Mouse (Mus musculus) CH12.LX (cell line): ENCODE results near the gene Rlbp1. TPM values are rescaled to one million over a fixed set of nuclear protein-coding genes. Genes with fewer than 3 reads are reported as not detected.

Experiments used
- DNase-seq: peaks from one replicate; pipeline ENCODE4 v3.0.0-alpha.2; 2013; ENCODE audit errors: extremely low read depth
- H3K27ac ChIP-seq: 2 replicates; pipeline ENCODE4 v1.5.1; 2012; ENCODE audit warnings: low read depth, mild to moderate bottlenecking, control low read depth, moderate library complexity; ENCODE audit not compliant: insufficient read depth
- H3K27me3 ChIP-seq: replicated peaks from 2 replicates; pipeline ENCODE3; 2012; ENCODE audit warnings: inconsistent platforms
- H3K36me3 ChIP-seq, 2 experiments: replicated peaks in 1 of 2; 2 replicates each; pipeline versions ENCODE3 to v1.6.1; 2012; ENCODE audit warnings: inconsistent platforms in 1 of 2, low read length in 1 of 2, mild to moderate bottlenecking in 1 of 2, mixed read lengths in 1 of 2, moderate library complexity in 1 of 2; ENCODE audit not compliant: control insufficient read depth in 1 of 2, insufficient read depth in 1 of 2
- H3K4me1 ChIP-seq, 2 experiments: 2 replicates each; pipeline ENCODE4 v1.6.1; 2012; ENCODE audit warnings: inconsistent platforms in 1 of 2, moderate library complexity in 1 of 2; ENCODE audit not compliant: insufficient read depth in 2 of 2, control insufficient read depth in 1 of 2
- H3K4me2 ChIP-seq: 2 replicates; pipeline ENCODE4 v1.6.1; 2012; ENCODE audit warnings: low read depth, mild to moderate bottlenecking, control low read depth; ENCODE audit not compliant: poor library complexity, insufficient read depth, severe bottlenecking
- H3K4me3 ChIP-seq, 3 experiments: fragments of 150-350 bp in 1 of 3; sonication (generic) in 1 of 3; replicated peaks in 1 of 3; 2 replicates each; pipeline versions ENCODE3 to v1.5.1; 2011 to 2012; ENCODE audit warnings: low read depth in 2 of 3, low read length in 2 of 3, mild to moderate bottlenecking in 2 of 3, moderate library complexity in 2 of 3, control low read depth in 1 of 3, improper control_type of control experiment in 1 of 3, inconsistent platforms in 1 of 3, mixed read lengths in 1 of 3; ENCODE audit not compliant: poor library complexity in 1 of 3
- H3K79me2 ChIP-seq: replicated peaks from 2 replicates; pipeline ENCODE4 v1.6.1; 2012; ENCODE audit warnings: mild to moderate bottlenecking, moderate library complexity; ENCODE audit not compliant: control insufficient read depth, poor library complexity, insufficient read depth, severe bottlenecking; ENCODE audit errors: extremely low read depth
- H3K9ac ChIP-seq: 2 replicates; pipeline ENCODE4 v1.6.1; 2012; ENCODE audit warnings: low read depth, mild to moderate bottlenecking, control low read depth, moderate library complexity; ENCODE audit not compliant: insufficient read depth
- H3K9me3 ChIP-seq: replicated peaks from 2 replicates; pipeline ENCODE3; 2012; ENCODE audit warnings: low read length, inconsistent platforms, mixed read lengths
- BHLHE40 ChIP-seq: IDR thresholded peaks from 2 replicates; pipeline ENCODE4 v1.6.1; 2011; ENCODE audit warnings: mild to moderate bottlenecking, low read depth, low read length, improper control_type of control experiment
- CHD1 ChIP-seq: IDR thresholded peaks from 2 replicates; pipeline ENCODE4 v1.6.1; 2012; ENCODE audit warnings: low read depth, low read length, improper control_type of control experiment, inconsistent platforms
- E2F4 ChIP-seq: IDR thresholded peaks from 2 replicates; pipeline ENCODE4 v1.6.1; 2011; ENCODE audit warnings: low read depth, low read length, improper control_type of control experiment; ENCODE audit not compliant: insufficient replicate concordance
- EP300 ChIP-seq: IDR thresholded peaks from 2 replicates; pipeline ENCODE4 v1.6.1; 2011; ENCODE audit warnings: low read length, improper control_type of control experiment
- ETS1 ChIP-seq: conservative IDR thresholded peaks from 2 replicates; pipeline ENCODE4 v1.6.1; 2012; ENCODE audit warnings: low read depth, mild to moderate bottlenecking, inconsistent platforms, low read length, improper control_type of control experiment, moderate library complexity
- GABPA ChIP-seq: IDR thresholded peaks from 2 replicates; pipeline ENCODE4 v1.6.1; 2012; ENCODE audit warnings: low read depth, low read length, improper control_type of control experiment, inconsistent platforms; ENCODE audit not compliant: insufficient replicate concordance
- IRF4 ChIP-seq: IDR thresholded peaks from 2 replicates; pipeline ENCODE4 v1.6.1; 2014; ENCODE audit warnings: low read depth, mild to moderate bottlenecking, inconsistent platforms, low read length, improper control_type of control experiment
- MAFK ChIP-seq: IDR thresholded peaks from 2 replicates; pipeline ENCODE4 v1.6.1; 2011; ENCODE audit warnings: low read length, improper control_type of control experiment; ENCODE audit not compliant: insufficient replicate concordance
- MYC ChIP-seq: IDR thresholded peaks from 2 replicates; pipeline ENCODE4 v1.6.1; 2011; ENCODE audit warnings: low read depth, mild to moderate bottlenecking, improper control_type of control experiment, low read length
- NRF1 ChIP-seq: IDR thresholded peaks from 2 replicates; pipeline ENCODE4 v1.6.1; 2014; ENCODE audit warnings: low read depth, mild to moderate bottlenecking, inconsistent platforms, low read length, improper control_type of control experiment, moderate library complexity
- POLR2A ChIP-seq: IDR thresholded peaks from 2 replicates; pipeline ENCODE4 v1.6.1; 2011; ENCODE audit warnings: low read depth, mild to moderate bottlenecking, improper control_type of control experiment, low read length
- POLR2AphosphoS2 ChIP-seq: IDR thresholded peaks from 2 replicates; pipeline ENCODE4 v1.6.1; 2011; ENCODE audit warnings: low read depth, low read length, improper control_type of control experiment
- RAD21 ChIP-seq: IDR thresholded peaks from 2 replicates; pipeline ENCODE4 v1.6.1; 2011; ENCODE audit warnings: low read depth, mild to moderate bottlenecking, low read length, improper control_type of control experiment, moderate library complexity
- RCOR1 ChIP-seq: conservative IDR thresholded peaks from 2 replicates; pipeline ENCODE4 v1.6.1; 2012; ENCODE audit warnings: low read depth, mild to moderate bottlenecking, inconsistent platforms, low read length, improper control_type of control experiment
- SMC3 ChIP-seq: IDR thresholded peaks from 2 replicates; pipeline ENCODE4 v1.6.1; 2011; ENCODE audit warnings: low read depth, low read length, improper control_type of control experiment
- UBTF ChIP-seq: IDR thresholded peaks from 2 replicates; pipeline ENCODE4 v1.6.1; 2012; ENCODE audit warnings: low read depth, mild to moderate bottlenecking, inconsistent platforms, low read length, improper control_type of control experiment, moderate library complexity
- USF2 ChIP-seq: conservative IDR thresholded peaks from 2 replicates; pipeline ENCODE4 v1.6.1; 2011; ENCODE audit warnings: low read depth, low read length, improper control_type of control experiment
- ZMIZ1 ChIP-seq: IDR thresholded peaks from 2 replicates; pipeline ENCODE4 v1.6.1; 2012; ENCODE audit warnings: low read depth, mild to moderate bottlenecking, inconsistent platforms, low read length, improper control_type of control experiment
- dilution Hi-C: fragments of 300-500 bp; cut with MboI; formaldehyde crosslinking; loops from 2 replicates; pipeline ENCODE4 v1.14.3; 2020; ENCODE audit warnings: low sequenced_read_pairs; ENCODE audit not compliant: extremely low pct_unique_long_range_greater_than_20kb, extremely low pct_ligation_motif_present
- in situ Hi-C: fragments of 300-500 bp; cut with MboI; formaldehyde crosslinking; loops from 3 replicates; pipeline ENCODE4 v1.14.3; 2019; ENCODE audit warnings: low sequenced_read_pairs, low pct_ligation_motif_present, low pct_unique_long_range_greater_than_20kb, mixed read lengths
- polyA plus RNA-seq: library from polyadenylated mRNA; unstranded; fragments of >175 nt; gene quantifications from 2 replicates; pipeline ENCODE4 v1.2.1, GENCODE M21; 2012; ENCODE audit warnings: low read depth; ENCODE audit not compliant: insufficient read length
- total RNA-seq, 2 experiments: library from RNA; depleted of rRNA; stranded (reverse); fragments of 300-350 nt in 1 of 2; fragments of >200 nt in 1 of 2; gene quantifications; 2 replicates each; pipeline ENCODE4 v1.2.3; 2012 to 2014

Gene Rlbp1
- total and polyA plus RNA-seq, 3 experiments, result 2.5 to 24.2 (median 8.4) TPM

DNA sequence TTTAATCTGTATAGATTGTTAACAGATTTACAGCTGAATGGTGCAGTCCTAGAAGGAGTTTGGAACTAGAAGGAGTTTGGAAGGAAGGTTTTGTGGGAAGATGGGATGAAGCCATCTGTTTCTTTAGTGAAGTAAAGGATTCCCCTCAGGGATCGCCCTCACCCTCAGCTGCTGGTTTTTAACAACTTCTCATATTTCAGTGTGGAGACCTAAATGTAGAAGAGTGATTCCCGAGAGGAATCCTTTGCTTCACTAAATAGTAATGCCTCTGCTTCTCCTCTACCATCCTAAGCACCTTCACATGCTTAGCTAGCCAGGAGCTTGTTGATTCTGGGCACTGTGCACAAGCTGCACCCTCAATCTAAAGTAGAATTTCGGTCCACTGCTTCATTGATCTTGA is 4.6 kb upstream of the Rlbp1 start:
- Histone ChIP-seq H3K4me2 (peak overlapping the region; percentile 66), H3K4me1 (peaks cover 15 to 49% of the 10 kb centered on the region in 2 experiments), H3K36me3 (peaks cover 4 to 19% of the 10 kb centered on the region in 2 experiments), H3K79me2 (no peaks in the 10 kb centered on the region), H3K27ac (peak overlapping the region; percentile 71), H3K27me3 (no peaks in the 10 kb centered on the region), H3K9ac (peak overlapping the region; percentile 49)
- dilution Hi-C loops, result no loop called here
- DNase-seq, result no peak
- in situ Hi-C loops, result no loop called here
- TF ChIP-seq MYC, result no peak
- TF ChIP-seq RCOR1, result no peak
- TF ChIP-seq BHLHE40, result no peak
- TF ChIP-seq UBTF, result no peak
- TF ChIP-seq CHD1, result no peak
- no peak for TF ChIP-seq GABPA
- TF ChIP-seq ZMIZ1, result no peak
- TF ChIP-seq EP300, result no peak
- TF ChIP-seq E2F4, result no peak
- no peak for TF ChIP-seq IRF4
- no peak for TF ChIP-seq RAD21
- no peak for TF ChIP-seq SMC3
- no peak for TF ChIP-seq NRF1
- no peak for TF ChIP-seq USF2
- no peak for TF ChIP-seq MAFK
- no peak for TF ChIP-seq ETS1
- TF ChIP-seq, all 38 proteins: peak for 0
- Histone ChIP-seq H3K9me3 (no peaks in the 10 kb centered on the region), H3K4me3 (peak overlapping the region; percentile 85 to 98 (median 93))

DNA sequence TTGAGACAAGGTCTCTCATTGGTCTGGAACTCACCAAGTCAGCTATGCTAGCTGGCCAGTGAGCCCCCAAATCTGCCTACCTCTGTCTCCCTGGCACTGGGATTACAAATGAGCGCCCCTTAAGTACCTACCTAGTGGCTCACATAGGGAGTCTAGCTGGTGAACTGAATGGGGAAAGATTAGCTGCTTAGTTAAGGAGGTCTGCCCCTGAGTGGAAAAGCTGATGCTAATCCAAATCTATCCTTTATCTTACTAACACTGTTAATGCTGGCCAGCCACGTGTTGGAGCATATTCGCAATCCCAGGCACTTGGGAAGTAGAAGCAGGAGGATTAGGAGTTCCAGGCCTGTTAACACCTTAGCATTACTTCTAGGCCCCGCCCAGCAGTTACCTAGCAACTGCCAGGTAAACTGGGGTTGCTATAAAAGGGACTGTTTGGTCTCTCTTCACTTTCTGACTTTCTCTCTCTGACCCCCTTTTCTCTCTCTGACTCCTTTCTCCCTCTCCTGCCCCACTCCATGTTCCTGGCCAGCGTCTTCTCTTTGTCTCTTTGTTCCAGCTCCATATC is 3.4 kb upstream of the Rlbp1 start:
- H3K27ac ChIP-seq, result no peak overlapping the region
- no peak for DNase-seq
- dilution Hi-C loops, result no loop called here
- H3K4me1 ChIP-seq, result peaks cover 17 to 57% of the 10 kb centered on the region in 2 experiments
- H3K9ac ChIP-seq, result no peak overlapping the region
- H3K4me3 ChIP-seq, result no peak overlapping the region
- H3K36me3 ChIP-seq, result peaks cover 0 to 9% of the 10 kb centered on the region in 2 experiments
- TF ChIP-seq POLR2AphosphoS2 (no peak), POLR2A (no peak), RCOR1 (no peak), CHD1 (no peak)
- in situ Hi-C loops, result no loop called here
- no peaks in the 10 kb centered on the region for H3K79me2 ChIP-seq
- H3K4me2 ChIP-seq, result no peak overlapping the region
- no peaks in the 10 kb centered on the region for H3K27me3 ChIP-seq
- H3K9me3 ChIP-seq, result no peaks in the 10 kb centered on the region
